Mouse (Mus musculus): ENCODE results near the gene Sst. TPM values are rescaled to one million over a fixed set of nuclear protein-coding genes. Genes with fewer than 3 reads are reported as not detected.
A peak's percentile ranks its signal among the peaks of the same experiment; 100 is the strongest.

Gene Sst
- polyA plus RNA-seq, 2 experiments: 10.9 to 13.4 TPM

DNA sequence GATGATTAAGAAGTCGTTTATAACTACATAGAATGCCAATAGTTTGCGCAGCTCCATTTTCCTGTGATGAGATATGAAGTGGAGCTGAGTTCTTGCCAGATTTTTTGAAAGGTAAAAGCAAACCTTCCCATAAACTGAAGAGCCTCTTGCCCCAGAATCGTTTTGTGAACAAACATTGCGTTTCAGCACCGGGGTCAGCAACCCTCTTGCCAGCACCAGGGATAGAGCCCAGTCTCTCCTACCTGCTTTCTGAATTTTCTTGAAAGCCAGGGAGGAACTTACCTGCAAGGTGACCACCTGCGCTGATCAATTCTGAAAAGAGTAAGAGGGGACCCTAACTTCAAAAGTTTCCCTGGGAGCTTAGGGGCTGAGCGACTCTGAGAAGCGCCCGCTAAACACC, 607 bp downstream of the Sst start:
- H3K9ac ChIP-seq (ENCODE audit: low read depth, low read length, severe bottlenecking): no peak overlapping the region
- no peaks in the 10 kb centered on the region for H3K9me3 ChIP-seq (ENCODE audit: control insufficient read depth, low read length)
- TF ChIP-seq POLR2A (IDR thresholded peaks at IDR 0.05; ENCODE audit: borderline replicate concordance, extremely low read depth, insufficient read depth, insufficient read length): no peak
- no peaks in the 10 kb centered on the region for H3K4me1 ChIP-seq (ENCODE audit: control insufficient read depth, insufficient read depth, low read length)
- H3K4me2 ChIP-seq (replicated peaks; ENCODE audit: low read depth, low read length, severe bottlenecking): no peak overlapping the region
- no peak for ATAC-seq (ENCODE audit: low FRiP score, low read depth)
- H3K27ac ChIP-seq (replicated peaks; ENCODE audit: low read depth, low read length): no peak overlapping the region
- 8% methylated on average over 9 of the region's 9 CpGs for WGBS
- peaks cover 13% of the 10 kb centered on the region for H3K27me3 ChIP-seq (ENCODE audit: control insufficient read depth, insufficient read depth, low read length)
- DNase-seq (ENCODE audit: low spot score): peak; percentile 58
- no peak overlapping the region for H3K4me3 ChIP-seq (replicated peaks; ENCODE audit: low read length)
- no peaks in the 10 kb centered on the region for H3K36me3 ChIP-seq (ENCODE audit: control insufficient read depth, insufficient read depth, low read length)

DNA sequence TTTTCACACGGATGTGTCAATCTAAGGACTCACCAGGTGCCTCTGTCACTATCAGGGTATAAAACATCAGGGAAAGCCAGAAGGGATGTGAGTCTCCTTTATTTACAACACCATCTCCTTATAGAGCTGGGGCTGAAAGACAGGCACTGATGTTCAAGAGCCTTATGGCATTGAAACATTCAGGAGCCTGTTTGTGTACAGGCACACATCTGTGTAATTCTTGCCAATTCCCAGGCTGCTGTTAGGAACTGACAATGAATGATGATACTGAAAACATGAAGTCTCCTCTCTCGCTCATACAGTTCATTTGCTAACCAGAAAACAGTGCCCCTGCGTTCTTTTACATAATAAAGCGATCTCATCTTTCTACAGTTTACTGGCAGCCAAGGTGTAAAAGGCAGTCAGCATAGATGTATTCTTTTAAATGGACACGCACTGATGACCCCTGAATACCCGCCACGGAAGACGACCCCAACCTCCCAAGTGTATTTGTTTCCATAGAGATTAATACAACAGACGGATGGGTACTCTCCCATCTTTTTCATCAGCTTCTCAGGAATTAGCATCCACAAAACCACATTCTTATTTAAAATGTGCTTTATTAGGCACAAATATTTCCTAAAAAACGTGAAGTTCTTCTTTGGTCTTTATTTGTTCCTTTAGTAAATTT, 2.7 kb downstream of the Sst start:
- H3K27me3 ChIP-seq (ENCODE audit: control insufficient read depth, insufficient read depth, low read length): peaks cover 13% of the 10 kb centered on the region
- no peak overlapping the region for H3K4me2 ChIP-seq (replicated peaks; ENCODE audit: low read depth, low read length, severe bottlenecking)
- WGBS: 70% methylated on average over 10 of the region's 10 CpGs
- TF ChIP-seq POLR2A (IDR thresholded peaks at IDR 0.05; ENCODE audit: borderline replicate concordance, extremely low read depth, insufficient read depth, insufficient read length): no peak
- H3K27ac ChIP-seq (replicated peaks; ENCODE audit: low read depth, low read length): no peak overlapping the region
- H3K9me3 ChIP-seq (ENCODE audit: control insufficient read depth, low read length): no peaks in the 10 kb centered on the region
- DNase-seq (ENCODE audit: low spot score) (no peak), ATAC-seq (ENCODE audit: low FRiP score, low read depth) (no peak)
- H3K36me3 ChIP-seq (ENCODE audit: control insufficient read depth, insufficient read depth, low read length): no peaks in the 10 kb centered on the region
- H3K4me1 ChIP-seq (ENCODE audit: control insufficient read depth, insufficient read depth, low read length): no peaks in the 10 kb centered on the region
- H3K9ac ChIP-seq (ENCODE audit: low read depth, low read length, severe bottlenecking): no peak overlapping the region
- no peak overlapping the region for H3K4me3 ChIP-seq (replicated peaks; ENCODE audit: low read length)

DNA sequence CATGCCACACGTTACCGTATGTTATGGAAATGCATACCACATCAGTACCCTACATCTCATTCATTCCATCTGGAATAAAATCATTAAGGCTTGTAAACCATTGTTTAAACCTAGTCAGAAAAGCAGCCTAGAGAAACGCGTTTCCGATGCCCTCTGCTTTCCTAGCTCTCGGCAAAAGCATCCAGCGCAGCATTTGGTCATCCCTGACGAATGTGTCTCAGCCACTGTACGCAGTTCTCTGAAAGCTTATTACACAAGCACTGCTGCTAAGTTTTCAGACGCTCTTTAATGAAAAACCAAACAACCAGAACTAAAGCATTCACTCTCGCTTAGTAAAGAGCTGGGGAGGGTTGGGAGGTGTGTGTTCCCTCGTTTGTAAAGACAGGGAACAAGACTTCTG, 5.7 kb downstream of the Sst start:
- no peak overlapping the region for H3K27ac ChIP-seq (replicated peaks; ENCODE audit: low read depth, low read length)

DNA sequence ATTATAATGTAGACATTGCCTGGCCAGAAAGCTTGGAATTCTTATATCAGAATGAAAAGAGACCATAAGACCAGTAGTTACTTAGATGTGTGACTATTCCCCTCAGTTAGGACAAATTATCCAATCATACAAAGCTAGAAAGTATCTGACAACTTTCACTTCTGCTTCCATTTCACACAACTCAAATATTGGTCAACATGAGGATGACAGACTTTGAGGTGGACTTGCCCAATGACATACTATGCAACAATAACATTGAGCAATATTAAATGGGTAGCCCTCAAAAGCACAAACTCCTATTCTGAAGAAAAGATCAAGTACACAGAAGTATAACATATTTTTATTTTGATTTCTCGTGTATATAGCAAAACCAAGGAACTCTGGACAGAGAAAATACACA, 35.5 kb downstream of the Sst start:
- WGBS: 57% methylated on average over 1 of the region's 1 CpGs
- no peak for ATAC-seq (ENCODE audit: low FRiP score, low read depth)
- no peak for TF ChIP-seq POLR2A (IDR thresholded peaks at IDR 0.05; ENCODE audit: borderline replicate concordance, extremely low read depth, insufficient read depth, insufficient read length)
- DNase-seq (ENCODE audit: low spot score): no peak
- H3K9ac ChIP-seq (ENCODE audit: low read depth, low read length, severe bottlenecking): no peak overlapping the region
- no peak overlapping the region for H3K4me2 ChIP-seq (replicated peaks; ENCODE audit: low read depth, low read length, severe bottlenecking)
- no peak overlapping the region for H3K27ac ChIP-seq (replicated peaks; ENCODE audit: low read depth, low read length)
- H3K27me3 ChIP-seq (ENCODE audit: control insufficient read depth, insufficient read depth, low read length): no peaks in the 10 kb centered on the region
- H3K4me3 ChIP-seq (replicated peaks; ENCODE audit: low read length): no peak overlapping the region
- H3K36me3 ChIP-seq (ENCODE audit: control insufficient read depth, insufficient read depth, low read length): no peaks in the 10 kb centered on the region
- no peaks in the 10 kb centered on the region for H3K9me3 ChIP-seq (ENCODE audit: control insufficient read depth, low read length)
- no peaks in the 10 kb centered on the region for H3K4me1 ChIP-seq (ENCODE audit: control insufficient read depth, insufficient read depth, low read length)

More for the DNA sequence above, 5.7 kb downstream of the Sst start:
- no peak overlapping the region for H3K4me3 ChIP-seq (replicated peaks; ENCODE audit: low read length)
- DNase-seq (ENCODE audit: low spot score): no peak
- 46% methylated on average over 12 of the region's 12 CpGs for WGBS
- H3K9ac ChIP-seq (ENCODE audit: low read depth, low read length, severe bottlenecking): no peak overlapping the region
- H3K4me2 ChIP-seq (replicated peaks; ENCODE audit: low read depth, low read length, severe bottlenecking): no peak overlapping the region
- H3K9me3 ChIP-seq (ENCODE audit: control insufficient read depth, low read length): no peaks in the 10 kb centered on the region
- H3K27me3 ChIP-seq (ENCODE audit: control insufficient read depth, insufficient read depth, low read length): no peaks in the 10 kb centered on the region
- no peaks in the 10 kb centered on the region for H3K36me3 ChIP-seq (ENCODE audit: control insufficient read depth, insufficient read depth, low read length)
- H3K4me1 ChIP-seq (ENCODE audit: control insufficient read depth, insufficient read depth, low read length): no peaks in the 10 kb centered on the region
- no peak for TF ChIP-seq POLR2A (IDR thresholded peaks at IDR 0.05; ENCODE audit: borderline replicate concordance, extremely low read depth, insufficient read depth, insufficient read length)
- no peak for ATAC-seq (ENCODE audit: low FRiP score, low read depth)

DNA sequence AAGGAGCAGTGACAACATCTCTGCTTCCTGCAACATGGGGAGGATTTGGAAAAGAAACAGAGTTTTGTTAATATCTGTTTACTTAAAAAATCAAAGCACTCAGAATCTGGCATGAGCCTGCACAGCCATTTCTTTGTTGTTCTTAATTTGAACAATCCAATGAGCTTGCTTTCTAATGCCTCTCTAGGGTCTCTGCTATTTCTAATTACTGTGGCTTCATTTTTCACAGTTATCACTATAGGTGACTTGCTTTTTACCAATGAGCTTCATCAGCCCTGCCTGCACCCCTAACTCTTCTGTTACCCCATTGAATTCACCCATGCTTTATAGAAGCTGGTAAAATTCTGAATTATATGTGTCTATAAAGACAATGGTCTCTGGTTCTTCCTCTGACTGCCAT, 41.0 kb downstream of the Sst start:
- DNase-seq (ENCODE audit: low spot score) (no peak), ATAC-seq (ENCODE audit: low FRiP score, low read depth) (no peak)
- TF ChIP-seq POLR2A (IDR thresholded peaks at IDR 0.05; ENCODE audit: borderline replicate concordance, extremely low read depth, insufficient read depth, insufficient read length): no peak
- Histone ChIP-seq H3K4me1 (ENCODE audit: control insufficient read depth, insufficient read depth, low read length) (no peaks in the 10 kb centered on the region), H3K4me2 (replicated peaks; ENCODE audit: low read depth, low read length, severe bottlenecking) (no peak overlapping the region), H3K36me3 (ENCODE audit: control insufficient read depth, insufficient read depth, low read length) (no peaks in the 10 kb centered on the region), H3K27me3 (ENCODE audit: control insufficient read depth, insufficient read depth, low read length) (no peaks in the 10 kb centered on the region), H3K27ac (replicated peaks; ENCODE audit: low read depth, low read length) (no peak overlapping the region), H3K9me3 (ENCODE audit: control insufficient read depth, low read length) (no peaks in the 10 kb centered on the region), H3K4me3 (replicated peaks; ENCODE audit: low read length) (no peak overlapping the region), H3K9ac (ENCODE audit: low read depth, low read length, severe bottlenecking) (no peak overlapping the region)

DNA sequence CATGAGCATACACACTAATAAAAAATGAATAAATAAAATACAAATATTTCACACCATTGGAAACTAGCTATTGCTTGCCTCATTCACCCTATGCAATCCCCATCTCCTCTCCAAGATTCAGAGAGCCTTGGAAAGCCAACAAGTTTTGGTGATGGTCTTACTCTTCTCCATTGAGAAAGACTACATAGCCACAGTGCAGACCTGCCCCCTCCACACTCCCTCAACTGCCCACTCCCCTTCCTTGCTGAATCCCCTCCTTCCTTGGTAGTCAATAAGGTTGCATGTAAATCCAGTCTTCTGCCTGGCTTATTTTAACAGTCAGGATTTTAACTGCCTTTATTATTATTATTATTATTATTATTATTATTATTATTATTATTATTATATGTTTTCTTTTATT, 41.6 kb downstream of the Sst start:
- Histone ChIP-seq H3K4me1 (ENCODE audit: control insufficient read depth, insufficient read depth, low read length) (no peaks in the 10 kb centered on the region), H3K9me3 (ENCODE audit: control insufficient read depth, low read length) (no peaks in the 10 kb centered on the region), H3K36me3 (ENCODE audit: control insufficient read depth, insufficient read depth, low read length) (no peaks in the 10 kb centered on the region), H3K27me3 (ENCODE audit: control insufficient read depth, insufficient read depth, low read length) (no peaks in the 10 kb centered on the region), H3K4me3 (replicated peaks; ENCODE audit: low read length) (no peak overlapping the region), H3K9ac (ENCODE audit: low read depth, low read length, severe bottlenecking) (no peak overlapping the region), H3K27ac (replicated peaks; ENCODE audit: low read depth, low read length) (no peak overlapping the region), H3K4me2 (replicated peaks; ENCODE audit: low read depth, low read length, severe bottlenecking) (no peak overlapping the region)
- ATAC-seq (ENCODE audit: low FRiP score, low read depth): no peak
- no peak for DNase-seq (ENCODE audit: low spot score)
- no peak for TF ChIP-seq POLR2A (IDR thresholded peaks at IDR 0.05; ENCODE audit: borderline replicate concordance, extremely low read depth, insufficient read depth, insufficient read length)
